In the genomic region with DNA sequence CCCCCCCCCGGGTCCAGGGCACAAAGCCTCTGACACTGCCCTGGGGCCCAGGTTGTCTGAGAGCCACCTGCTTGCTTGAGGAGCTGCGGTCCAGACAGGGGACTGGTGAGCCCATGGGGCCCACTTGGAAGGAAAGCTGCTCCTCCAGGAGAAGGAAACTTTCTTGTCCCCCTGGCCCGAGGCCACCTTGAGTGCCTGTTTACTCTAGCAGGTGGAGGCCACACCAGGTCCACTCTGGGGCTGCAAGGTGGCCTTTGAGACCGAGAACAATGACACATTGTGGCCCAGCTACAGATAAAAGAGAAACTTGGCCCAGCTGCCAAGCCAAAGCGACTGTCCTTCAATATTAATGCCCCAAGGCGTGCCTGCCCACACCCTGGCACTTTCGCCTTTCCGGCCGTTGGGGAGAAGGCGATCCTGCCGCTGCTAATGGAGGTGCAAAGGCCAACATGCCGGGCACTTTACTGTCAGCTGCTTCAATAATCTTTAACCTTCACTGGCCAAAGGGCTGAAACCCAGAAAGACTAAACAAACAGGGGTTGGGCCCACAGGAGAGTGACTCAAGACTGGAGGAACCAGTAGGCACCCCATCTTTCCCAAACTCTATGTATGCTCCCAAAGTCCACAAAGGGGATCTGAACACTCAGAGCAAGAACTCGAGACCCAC, we compare ENCODE assay signal across 21 mouse cellular contexts. TPM values are rescaled to one million over a fixed set of nuclear protein-coding genes. Genes with fewer than 3 reads are reported as not detected.
A peak's percentile ranks its signal among the peaks of the same experiment; 100 is the strongest.
DNase-seq lines count a peak whose midpoint lies in the region; ATAC-seq and TF ChIP-seq lines count a peak whose summit lies in the region.
"Had no signal": no experiment of that assay in that cellular context is flagged by ENCODE, and none has a peak within 500 bp of the region (broad histone marks: within the 10 kb centered on the region; RNA-seq: fewer than 3 reads in every experiment).

No protein-coding gene starts in this region.

- peak; percentile 84 for ATAC-seq in intestine, postnatal 0 days
- no peak for ATAC-seq in megakaryocyte, adult 5-6 weeks (ENCODE audit: poor library complexity, severe bottlenecking)
- ATAC-seq in heart, embryonic 12.5 days (ENCODE audit: insufficient number of reproducible peaks, low FRiP score) = no peak
- ATAC-seq: forebrain, embryonic 15.5 days had no signal

- H3K27ac ChIP-seq in intestine, postnatal 0 days (ENCODE audit: low read depth, low read length) = peak overlapping the region; percentile 84
- no peak overlapping the region for H3K27ac ChIP-seq in heart, embryonic 12.5 days (ENCODE audit: poor library complexity, severe bottlenecking)
- H3K27ac ChIP-seq: forebrain, embryonic 15.5 days; gastrocnemius, adult 2 months; hindbrain, embryonic 13.5 days; layer of hippocampus, adult 2 months; left cerebral cortex, adult 2 months; limb, embryonic 13.5 days had no signal

- DNase-seq in kidney, adult 8-10 months = peak; percentile 88 to 89
- DNase-seq in kidney, postnatal 36 days = peak; percentile 84 to 90
- DNase-seq in testis, postnatal 10 days (ENCODE audit: low spot score) = peak; percentile 62
- DNase-seq in frontal cortex, postnatal 25 days (ENCODE audit: low spot score in 2 of 2) = no peak
- DNase-seq: adrenal gland, postnatal 14 days; cerebellum, postnatal 10 days; gastrocnemius, adult 2 months; heart, adult 18-20 months; lung, adult 2 months; retina, postnatal 1 day; spleen, adult 18-20 months; thymus, adult 18-20 months had no signal

- H3K4me3 ChIP-seq in intestine, postnatal 0 days (ENCODE audit: low read depth, low read length) = no peak overlapping the region
- no peak overlapping the region for H3K4me3 ChIP-seq in heart, embryonic 12.5 days
- H3K4me3 ChIP-seq: erythroblast, embryonic 14.5 days; forebrain, embryonic 15.5 days; gastrocnemius, adult 2 months; hindbrain, embryonic 13.5 days; layer of hippocampus, adult 2 months; left cerebral cortex, adult 2 months; limb, embryonic 13.5 days had no signal

- WGBS in intestine, postnatal 0 days = 29% methylated on average over 13 of the region's 13 CpGs
- 81% methylated on average over 13 of the region's 13 CpGs for WGBS in heart, embryonic 12.5 days

- H3K27me3 ChIP-seq in intestine, postnatal 0 days (replicated peaks; ENCODE audit: control insufficient read depth, insufficient read depth, low read length) = no peaks in the 10 kb centered on the region
- peaks cover 14% of the 10 kb centered on the region; the same call in 1 of the 2 replicates for H3K27me3 ChIP-seq in heart, embryonic 12.5 days (replicated peaks)
- H3K27me3 ChIP-seq: forebrain, embryonic 15.5 days had no signal

- TF ChIP-seq CTCF in intestine, postnatal 0 days (IDR thresholded peaks at IDR 0.05; ENCODE audit: low read depth) = no peak; the same call in 1 of the 2 replicates

- no peak overlapping the region for H3K9ac ChIP-seq in intestine, postnatal 0 days (ENCODE audit: low read depth, low read length)
- H3K9ac ChIP-seq in heart, embryonic 12.5 days = no peak overlapping the region
- H3K9ac ChIP-seq: forebrain, embryonic 15.5 days; hindbrain, embryonic 13.5 days; limb, embryonic 13.5 days had no signal

- no peaks in the 10 kb centered on the region for H3K36me3 ChIP-seq in intestine, postnatal 0 days (ENCODE audit: control insufficient read depth, insufficient read depth)
- no peaks in the 10 kb centered on the region for H3K36me3 ChIP-seq in heart, embryonic 12.5 days
- H3K36me3 ChIP-seq: forebrain, embryonic 15.5 days; hindbrain, embryonic 13.5 days; limb, embryonic 13.5 days had no signal

- H3K9me3 ChIP-seq in intestine, postnatal 0 days (ENCODE audit: control insufficient read depth) = no peaks in the 10 kb centered on the region
- no peaks in the 10 kb centered on the region for H3K9me3 ChIP-seq in heart, embryonic 12.5 days (replicated peaks)
- H3K9me3 ChIP-seq: forebrain, embryonic 15.5 days; hindbrain, embryonic 13.5 days; limb, embryonic 13.5 days had no signal

- H3K4me2 ChIP-seq in intestine, postnatal 0 days (replicated peaks; ENCODE audit: low read depth) = peak overlapping the region; percentile 33
- H3K4me2 ChIP-seq in heart, embryonic 12.5 days = no peak overlapping the region
- H3K4me2 ChIP-seq: forebrain, embryonic 15.5 days; hindbrain, embryonic 13.5 days; limb, embryonic 13.5 days had no signal

- H3K4me1 ChIP-seq in intestine, postnatal 0 days (replicated peaks; ENCODE audit: control insufficient read depth, insufficient read depth, low read length) = peaks cover 5% of the 10 kb centered on the region; the same call in 1 of the 2 replicates
- peaks cover 8% of the 10 kb centered on the region; the same call in 1 of the 2 replicates for H3K4me1 ChIP-seq in heart, embryonic 12.5 days (replicated peaks)
- H3K4me1 ChIP-seq: forebrain, embryonic 15.5 days had no signal

RNA-seq across cellular contexts. Expression of a gene that starts 32.1 kb away (rescaled TPM):
- 5.2 TPM in 2 replicates for polyA plus RNA-seq in intestine, postnatal 0 days (2015; fragmentation: Nextera tagmentation; extraction: Ambion mirVana)
- total RNA-seq in megakaryocyte, adult 5-6 weeks (2015) = 0.38 and 0.39 TPM in 2 replicates
- total RNA-seq in megakaryocyte, adult 5-6 weeks (2017) = 0.28 and 0.33 TPM in 2 replicates
- polyA plus RNA-seq in heart, embryonic 12.5 days (2016; fragmentation: Nextera tagmentation; extraction: Ambion mirVana) = 4.9 and 5.0 TPM in 2 replicates
- polyA plus RNA-seq: erythroblast, embryonic 14.5 days had no signal

Comparison
In these comparisons a context has a peak if more than half of its experiments do, and no peak if none do; other contexts are left out.
1. DNase-seq: peak in kidney, adult 8-10 months (2 of 2), kidney, postnatal 36 days (2 of 2) and testis, postnatal 10 days (single experiment); none in frontal cortex, postnatal 25 days (0 of 2).